Mouse (Mus musculus) monocyte, adult 2 months (primary cell): Measurements from ENCODE around the gene Pou3f4.
"Not testable (repeated sequence)": the region's sequence is repeated elsewhere in the genome, so short reads cannot be mapped to it uniquely, and the experiment has no call there.

ENCODE experiments used
- DNase-seq, 2 experiments: peaks; one replicate each; pipeline ENCODE4 v3.0.0; 2022; ENCODE audit warnings: low spot score in 2 of 2, low read depth in 1 of 2

Gene Pou3f4

DNA sequence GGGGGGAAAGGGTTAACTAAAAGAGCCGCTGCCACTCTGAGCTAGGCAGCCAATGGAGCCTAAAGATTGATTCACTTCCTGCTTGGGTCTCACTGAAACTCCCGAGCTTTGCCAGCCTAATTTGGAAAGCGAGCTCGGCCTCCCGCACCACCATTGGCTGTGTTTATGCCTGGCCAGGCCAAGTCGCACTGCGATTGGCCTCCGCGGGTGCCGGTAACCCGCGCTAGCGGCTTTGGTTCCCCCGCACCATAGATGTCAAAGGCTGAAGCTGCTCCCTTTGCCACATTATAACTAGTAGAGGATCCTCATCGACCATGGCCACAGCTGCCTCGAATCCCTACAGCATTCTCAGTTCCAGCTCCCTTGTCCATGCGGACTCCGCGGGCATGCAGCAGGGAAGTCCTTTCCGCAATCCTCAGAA is at the start of gene Pou3f4:
TSS of gene Pou3f4 (plus strand) at position 130 of the 421 bp plus-strand sequence.
- DNase-seq = no peak

DNA sequence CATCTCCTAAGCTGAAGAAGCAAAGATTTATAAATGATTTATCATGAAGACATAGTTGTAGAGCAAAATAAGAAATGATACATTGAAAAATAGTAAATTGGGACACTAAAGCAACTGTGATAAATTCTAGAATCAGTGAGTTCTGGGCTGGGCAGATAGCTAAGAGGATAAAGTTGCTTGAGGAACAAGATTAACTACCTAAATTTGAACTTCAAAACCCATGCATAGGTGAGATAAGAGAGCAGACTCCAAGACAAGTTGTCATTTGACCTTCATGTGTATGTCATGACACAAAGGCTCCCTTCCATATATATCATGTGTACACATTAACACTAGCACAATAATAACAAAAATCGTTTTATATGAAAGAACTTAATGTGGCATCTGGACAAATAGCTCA is 48.1 kb upstream of the Pou3f4 start:
- DNase-seq = no peak

DNA sequence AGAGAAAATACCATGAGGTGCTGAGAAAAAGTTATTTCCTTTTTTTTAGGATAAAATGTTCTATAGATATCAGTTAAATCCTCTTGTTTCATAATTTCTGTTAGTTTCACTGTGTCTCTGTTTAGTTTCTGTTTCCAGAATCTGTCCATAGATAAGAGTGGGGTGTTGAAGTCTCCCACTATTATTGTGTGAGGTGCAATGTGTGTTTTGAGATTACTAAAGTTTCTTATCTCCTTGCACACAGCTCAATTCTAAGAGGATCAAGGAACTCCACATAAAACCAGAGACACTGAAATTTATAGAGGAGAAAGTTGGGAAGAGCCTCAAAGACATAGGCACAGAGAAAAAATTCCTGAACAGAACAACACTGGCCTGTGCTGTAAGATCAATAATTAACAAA is 39.3 kb upstream of the Pou3f4 start:
- not testable (repeated sequence) for DNase-seq

DNA sequence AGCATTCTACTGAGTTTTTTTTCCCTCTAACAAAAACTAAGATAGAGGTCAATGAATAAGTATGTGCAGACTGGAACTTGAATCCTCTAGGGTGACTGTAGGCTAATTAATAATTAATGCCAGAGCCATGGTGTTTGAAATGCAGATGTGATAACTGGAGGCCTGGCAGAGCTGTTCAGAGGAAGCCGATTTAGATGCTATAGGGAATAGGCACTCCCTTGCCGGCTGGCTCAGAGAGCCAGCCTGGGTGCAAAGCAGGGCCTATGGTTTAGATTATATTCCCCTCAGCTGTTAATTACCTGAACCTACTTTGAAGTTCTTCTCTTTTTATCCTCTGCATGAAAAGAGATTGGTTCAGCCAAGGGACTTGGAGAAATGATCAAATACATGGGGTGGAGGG is 11.6 kb upstream of the Pou3f4 start:
- no peak for DNase-seq

DNA sequence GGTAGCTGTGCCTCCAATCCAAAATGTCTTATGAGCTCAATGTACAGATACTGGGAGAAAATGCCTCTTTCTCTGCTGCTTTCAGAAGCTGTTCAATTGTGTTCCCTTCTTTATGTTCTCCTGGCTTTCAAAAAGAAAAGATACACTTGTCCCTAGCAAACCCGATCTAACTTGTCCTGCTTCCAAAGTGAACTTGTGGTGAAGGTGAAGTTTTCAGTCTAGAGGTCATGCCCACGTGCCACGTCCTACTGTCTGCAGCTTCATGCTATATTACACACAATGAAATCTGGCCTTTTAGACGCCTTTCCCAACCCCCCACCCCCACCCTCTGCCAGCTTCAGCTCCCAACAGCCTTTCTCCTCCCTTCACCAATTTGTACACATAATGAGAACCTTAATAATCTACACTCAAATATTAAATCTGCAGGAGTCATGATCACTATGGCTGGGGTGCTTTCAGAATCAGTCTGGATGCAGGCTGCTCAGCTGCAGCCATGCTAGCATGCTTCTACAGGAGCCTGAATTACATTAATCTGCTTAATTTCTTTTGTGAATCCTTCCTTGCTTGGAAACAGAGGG is 4.0 kb upstream of the Pou3f4 start:
- no peak for DNase-seq

DNA sequence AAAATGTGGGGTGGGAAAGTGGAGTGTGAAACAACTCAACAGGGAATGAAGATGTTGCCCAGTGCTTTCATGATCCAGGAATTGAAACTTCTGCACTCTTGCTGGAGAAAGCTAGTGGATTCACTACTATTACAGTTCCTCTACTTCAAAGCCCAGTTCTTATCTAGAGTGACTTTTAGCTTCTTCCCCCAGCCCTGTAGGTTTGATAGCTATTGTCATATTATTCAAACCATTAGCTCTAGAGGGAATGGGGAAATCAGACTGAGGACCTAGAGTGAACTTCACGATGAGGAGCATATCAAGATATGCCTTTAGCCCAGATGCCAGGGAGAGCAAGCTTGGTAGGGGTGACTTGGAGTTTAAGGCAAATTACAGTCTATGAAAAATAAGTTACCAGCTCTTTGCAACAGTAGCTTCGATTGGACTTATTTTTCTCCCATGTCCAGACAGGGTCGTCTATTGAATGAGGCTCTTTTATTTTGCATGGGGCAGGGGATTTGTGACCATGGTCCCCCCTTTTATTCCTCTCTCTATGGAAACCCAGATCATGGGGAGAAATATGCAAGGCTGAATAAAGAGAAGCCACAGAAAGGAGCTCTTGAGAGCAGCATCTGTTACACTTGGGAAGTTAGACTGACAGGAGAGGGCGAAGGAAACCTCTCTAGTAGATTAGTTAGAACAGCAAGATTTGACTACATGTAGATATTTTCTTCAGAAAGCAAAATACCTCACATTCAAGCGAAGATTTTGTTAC is 3.1 kb upstream of the Pou3f4 start:
- no peak for DNase-seq

DNA sequence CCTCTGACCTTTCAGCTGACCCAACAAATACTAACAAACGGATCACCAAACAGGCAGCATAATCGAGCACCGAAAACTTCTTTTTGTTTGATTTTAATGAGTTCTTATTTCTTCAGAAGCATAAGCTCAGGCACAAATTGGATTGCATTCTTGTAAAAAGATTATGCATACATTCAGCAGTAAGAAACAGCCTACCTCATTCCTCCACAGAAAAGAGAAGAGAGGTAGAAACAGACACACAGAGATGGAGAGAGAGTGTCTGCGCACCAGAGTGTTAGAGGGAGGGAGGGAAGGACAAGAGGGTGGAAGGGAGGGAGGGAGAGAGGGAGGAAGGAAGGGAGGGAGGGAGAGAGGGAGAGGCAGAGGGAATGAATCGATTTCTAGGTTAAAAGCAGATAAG is 2.0 kb upstream of the Pou3f4 start:
- DNase-seq = no peak

DNA sequence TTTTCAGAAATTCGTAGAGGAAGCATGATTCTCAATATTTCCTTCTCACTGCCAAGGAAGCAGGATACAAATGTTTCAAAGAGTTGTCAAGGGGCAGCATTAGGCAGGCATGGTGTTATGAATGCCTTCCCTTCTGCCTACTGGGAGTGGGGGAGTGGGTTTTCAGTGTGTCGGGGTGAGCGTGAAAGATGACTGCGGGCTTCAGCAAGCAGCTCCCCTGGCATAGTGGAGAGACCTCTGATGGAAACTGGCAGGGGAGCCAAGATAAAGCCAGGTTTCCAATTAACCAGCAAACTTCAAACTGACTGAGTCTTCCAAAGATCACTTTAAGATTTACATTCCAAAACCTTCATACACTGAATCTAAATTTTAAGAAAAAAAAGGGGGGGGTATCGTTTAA is 679 bp upstream of the Pou3f4 start:
- no peak for DNase-seq

DNA sequence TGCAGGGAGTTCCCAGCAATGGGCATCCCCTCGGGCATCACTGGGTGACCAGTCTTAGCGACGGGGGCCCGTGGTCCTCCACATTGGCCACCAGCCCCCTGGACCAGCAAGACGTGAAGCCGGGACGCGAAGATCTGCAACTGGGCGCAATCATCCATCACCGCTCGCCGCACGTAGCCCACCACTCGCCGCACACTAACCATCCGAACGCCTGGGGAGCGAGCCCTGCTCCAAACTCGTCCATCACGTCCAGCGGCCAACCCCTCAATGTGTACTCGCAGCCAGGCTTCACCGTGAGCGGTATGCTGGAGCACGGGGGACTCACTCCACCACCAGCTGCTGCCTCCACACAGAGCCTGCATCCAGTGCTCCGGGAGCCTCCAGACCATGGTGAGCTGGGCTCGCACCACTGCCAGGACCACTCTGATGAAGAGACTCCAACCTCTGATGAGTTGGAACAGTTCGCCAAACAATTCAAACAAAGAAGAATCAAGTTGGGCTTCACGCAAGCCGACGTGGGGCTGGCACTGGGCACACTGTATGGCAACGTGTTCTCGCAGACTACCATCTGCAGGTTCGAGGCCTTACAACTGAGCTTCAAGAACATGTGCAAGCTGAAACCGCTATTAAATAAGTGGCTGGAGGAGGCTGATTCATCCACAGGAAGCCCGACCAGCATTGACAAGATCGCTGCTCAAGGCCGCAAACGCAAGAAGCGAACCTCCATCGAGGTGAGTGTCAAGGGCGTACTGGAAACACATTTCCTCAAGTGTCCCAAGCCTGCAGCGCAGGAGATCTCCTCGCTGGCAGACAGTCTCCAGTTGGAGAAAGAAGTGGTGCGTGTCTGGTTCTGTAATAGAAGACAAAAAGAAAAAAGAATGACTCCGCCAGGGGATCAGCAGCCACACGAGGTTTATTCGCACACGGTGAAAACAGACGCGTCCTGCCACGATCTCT is 790 bp downstream of the Pou3f4 start:
- no peak for DNase-seq

DNA sequence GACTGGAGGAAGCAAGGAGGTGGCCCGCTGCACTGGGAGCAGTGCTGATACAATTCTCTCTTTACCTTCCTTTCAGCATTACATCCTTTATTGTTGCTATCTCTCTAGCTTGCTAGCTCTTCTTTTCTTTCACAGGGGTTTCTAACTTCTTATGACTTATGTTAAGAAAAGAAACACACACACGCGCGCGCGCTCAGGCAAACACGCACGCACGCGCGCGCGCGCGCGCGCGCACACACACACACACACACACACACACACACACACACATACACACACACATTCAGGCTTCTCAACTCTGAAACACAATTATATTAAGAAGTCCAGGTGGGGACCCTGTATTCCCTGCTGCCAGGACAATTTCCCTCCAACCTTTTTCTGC is 1.5 kb downstream of the Pou3f4 start:
- DNase-seq = no peak

DNA sequence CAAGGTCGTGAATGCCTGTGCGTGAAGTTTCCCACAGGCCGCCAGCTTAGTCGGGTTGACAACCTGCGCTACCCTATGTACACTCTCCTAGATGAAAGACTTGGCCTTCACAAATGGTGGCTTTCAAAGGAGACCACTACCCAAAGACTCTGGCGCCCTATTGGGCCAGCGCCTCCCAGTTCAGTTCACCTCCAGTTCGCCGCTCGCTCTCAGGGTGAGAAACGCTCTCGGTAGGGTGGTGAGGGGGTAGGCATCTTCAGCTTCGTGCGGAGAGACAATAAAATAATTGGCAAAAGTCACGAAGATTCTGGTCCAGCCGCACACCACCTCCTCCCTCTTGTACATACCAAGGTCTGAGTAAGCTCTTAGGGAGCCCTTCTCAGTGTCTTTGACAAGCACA is 2.5 kb downstream of the Pou3f4 start:
- DNase-seq = no peak

DNA sequence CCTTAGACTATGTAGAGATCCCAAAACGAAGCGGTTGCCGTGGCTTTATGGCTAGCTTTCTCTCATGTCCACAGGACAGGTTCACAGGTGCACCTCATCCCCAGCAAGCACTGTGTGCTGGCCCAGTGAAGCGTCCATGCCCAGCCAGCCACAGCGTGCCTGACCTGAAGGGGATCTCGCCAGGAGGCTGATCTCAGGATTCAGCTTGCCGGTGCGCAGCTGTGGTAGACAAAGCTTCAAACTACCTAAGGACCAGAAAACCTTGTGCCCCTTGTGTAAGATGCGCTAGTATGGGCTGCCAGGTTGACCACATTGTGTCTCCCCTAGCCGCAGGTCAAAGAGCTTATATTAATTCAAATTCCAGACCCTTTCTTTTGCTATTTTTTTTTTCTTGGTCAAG is 3.1 kb downstream of the Pou3f4 start:
- no peak for DNase-seq

DNA sequence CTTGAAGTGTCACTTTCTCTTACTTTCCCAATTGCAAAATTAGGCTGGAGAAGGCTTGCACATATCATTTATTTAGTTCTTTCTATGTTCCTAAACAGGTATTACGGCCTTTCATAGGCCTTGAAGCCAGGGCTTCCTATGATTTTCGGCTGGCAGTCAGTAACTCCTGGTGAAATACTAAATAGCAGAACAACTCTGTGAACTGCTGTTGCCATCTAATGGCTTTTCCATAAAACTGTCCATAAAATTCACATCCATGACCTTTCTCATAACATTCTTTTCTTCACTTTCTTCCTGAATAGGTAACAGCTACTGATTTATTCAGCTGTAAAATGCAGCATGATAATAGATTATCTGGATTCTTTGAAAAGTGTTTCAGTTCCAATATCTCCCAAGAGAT is 23.4 kb downstream of the Pou3f4 start:
- DNase-seq = no peak

DNA sequence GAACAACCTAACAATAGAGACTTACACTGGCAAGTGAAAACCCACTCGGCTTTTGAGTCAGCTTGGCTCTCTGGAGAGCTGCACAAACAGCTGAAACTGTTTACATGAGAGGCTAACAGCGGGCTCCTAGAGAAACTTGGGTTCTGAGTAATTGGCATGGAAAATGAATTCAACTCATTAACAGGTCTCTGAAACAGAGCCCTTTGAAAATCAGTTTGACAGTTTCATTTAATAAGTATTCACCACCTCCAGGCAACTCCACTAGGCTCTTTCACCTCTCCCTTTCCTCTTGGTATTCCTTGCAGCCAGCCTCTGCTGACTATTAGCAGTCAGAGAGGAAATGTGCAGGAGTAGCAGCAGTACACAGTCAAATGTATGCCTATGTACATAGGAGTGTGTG is 37.2 kb downstream of the Pou3f4 start:
- DNase-seq = no peak
